Mouse (Mus musculus) left cerebral cortex, postnatal 4 days (tissue): Measurements from ENCODE around the gene Spem1. TPM values are rescaled to one million over a fixed set of nuclear protein-coding genes. Genes with fewer than 3 reads are reported as not detected.
A peak's percentile ranks its signal among the peaks of the same experiment; 100 is the strongest.

Experiments
- DNase-seq: peaks from one replicate; pipeline ENCODE4 v3.0.0-alpha.2; 2022
- intact Hi-C: fragments of 180-260 bp; cut with DNase I; formaldehyde crosslinking; loops from one replicate; pipeline ENCODE4 v1.15.1; 2025
- total RNA-seq, 2 experiments: library from RNA; stranded (reverse); gene quantifications; 2 replicates each; pipeline ENCODE4 v1.2.3; 2021

Spem1 gene
- total RNA-seq, 2 experiments from 2014 or later, result 0.93 to 1.1 TPM

GRCm38 (mm10) chr11:69802648-69803105, 19.3 kb downstream of the Spem1 start:
- intact Hi-C loops, result loop anchor here (5.0 kb wide), 2 partner anchors 35 to 40 kb away; partner anchors contain the start of genes Nlgn2, Slc35g3 and Tmem256

GRCm38 (mm10) chr11:69801379-69801977, 20.5 kb downstream of the Spem1 start, which contains the start of gene Fgf11:
Fgf11 (minus strand) TSS chr11:69801857.
- intact Hi-C loops, result loop anchor here (5.0 kb wide), 2 partner anchors 36 to 39 kb away; partner anchors contain the start of genes Nlgn2, Slc35g3 and Tmem256
- no peak for DNase-seq

More at GRCm38 (mm10) chr11:69802648-69803105, 19.3 kb downstream of the Spem1 start:
- peak; percentile 89 for DNase-seq

GRCm38 (mm10) chr11:69800392-69801197, 21.4 kb downstream of the Spem1 start:
- DNase-seq, result peak; percentile 88

GRCm38 (mm10) chr11:69800138-69800391, 21.9 kb downstream of the Spem1 start:
- DNase-seq, result peak; percentile 83
- intact Hi-C loops, result loop anchor here (5.0 kb wide), 2 partner anchors 37 to 38 kb away; partner anchors contain the start of genes Nlgn2, Slc35g3 and Tmem256

More at GRCm38 (mm10) chr11:69800392-69801197, 21.4 kb downstream of the Spem1 start:
- intact Hi-C loops, result loop anchor here (5.0 kb wide), 2 partner anchors 37 to 38 kb away; partner anchors contain the start of genes Nlgn2, Slc35g3 and Tmem256

- intact Hi-C loops, result loop anchor here (5.0 kb wide), 2 partner anchors 37 to 38 kb away; partner anchors contain the start of genes Nlgn2, Slc35g3 and Tmem256
- DNase-seq, result peak; percentile 61
These were observed 22.4 kb downstream of the Spem1 start for GRCm38 (mm10) chr11:69799394-69800137.

- no peak for DNase-seq
- intact Hi-C loops, result no loop called here
These were observed 24.1 kb downstream of the Spem1 start for GRCm38 (mm10) chr11:69797924-69798323.

GRCm38 (mm10) chr11:69795983-69796435, 26.0 kb downstream of the Spem1 start:
- intact Hi-C loops, result no loop called here
- DNase-seq, result no peak

- DNase-seq, result peak; percentile 94
- intact Hi-C loops, result no loop called here
These were observed 26.6 kb downstream of the Spem1 start, which contains the start of gene Chrnb1 for GRCm38 (mm10) chr11:69795168-69795982. Chrnb1 (minus strand) TSS chr11:69795943.

- DNase-seq, result no peak
- intact Hi-C loops, result no loop called here
These were observed 28.6 kb downstream of the Spem1 start for GRCm38 (mm10) chr11:69793429-69793828.

- intact Hi-C loops, result no loop called here
- no peak for DNase-seq
These were observed 30.6 kb downstream of the Spem1 start for GRCm38 (mm10) chr11:69791420-69791819.

GRCm38 (mm10) chr11:69789431-69789830, 32.5 kb downstream of the Spem1 start:
- intact Hi-C loops, result no loop called here

GRCm38 (mm10) chr11:69787306-69787705, 34.7 kb downstream of the Spem1 start:
- DNase-seq, result no peak
- intact Hi-C loops, result no loop called here

More at GRCm38 (mm10) chr11:69789431-69789830, 32.5 kb downstream of the Spem1 start:
- DNase-seq, result no peak

GRCm38 (mm10) chr11:69784793-69785272, 37.1 kb downstream of the Spem1 start:
- DNase-seq, result no peak
- intact Hi-C loops, result no loop called here

- intact Hi-C loops, result no loop called here
- no peak for DNase-seq
These were observed 40.2 kb downstream of the Spem1 start for GRCm38 (mm10) chr11:69781828-69782227.

GRCm38 (mm10) chr11:69778985-69779384, 43.0 kb downstream of the Spem1 start:
- DNase-seq, result no peak
- intact Hi-C loops, result no loop called here

- intact Hi-C loops, result no loop called here
- no peak for DNase-seq
These were observed 43.6 kb downstream of the Spem1 start for GRCm38 (mm10) chr11:69778258-69778982.

- intact Hi-C loops, result no loop called here
These were observed 44.3 kb downstream of the Spem1 start for GRCm38 (mm10) chr11:69777504-69778257.

GRCm38 (mm10) chr11:69776488-69776887, 45.5 kb downstream of the Spem1 start:
- no peak for DNase-seq
- intact Hi-C loops, result no loop called here

More at GRCm38 (mm10) chr11:69777504-69778257, 44.3 kb downstream of the Spem1 start:
- no peak for DNase-seq
